Mouse (Mus musculus) forebrain, embryonic 15.5 days (tissue): ENCODE measurements around the gene Fgf12. TPM values are rescaled to one million over a fixed set of nuclear protein-coding genes. Genes with fewer than 3 reads are reported as not detected.

Experiments
- ATAC-seq: fragments of 200-750 bp; cut with Nextera tagmentation; replicated peaks from 2 replicates; pipeline ENCODE4 v1.8.0; 2017; ENCODE audit warnings: mild to moderate bottlenecking, moderate TSS enrichment, moderate library complexity
- H3K27ac ChIP-seq: fragments of 300-500 bp; sonication (generic); replicated peaks from 2 replicates; pipeline ENCODE4 v1.5.1; 2015; ENCODE audit warnings: mild to moderate bottlenecking, inconsistent platforms
- H3K27me3 ChIP-seq: fragments of 300-500 bp; sonication (generic); 2 replicates; pipeline ENCODE4 v1.6.1; 2015; ENCODE audit warnings: inconsistent platforms
- H3K36me3 ChIP-seq: fragments of 300-500 bp; sonication (generic); 2 replicates; pipeline ENCODE4 v1.6.1; 2015; ENCODE audit warnings: mild to moderate bottlenecking, inconsistent platforms
- H3K4me1 ChIP-seq: fragments of 300-500 bp; sonication (generic); 2 replicates; pipeline ENCODE4 v1.6.1; 2015; ENCODE audit warnings: inconsistent platforms
- H3K4me2 ChIP-seq: fragments of 300-500 bp; sonication (generic); replicated peaks from 2 replicates; pipeline ENCODE4 v1.6.1; 2015; ENCODE audit warnings: mild to moderate bottlenecking, inconsistent platforms
- H3K4me3 ChIP-seq: fragments of 300-500 bp; sonication (generic); 2 replicates; pipeline ENCODE4 v1.5.1; 2015; ENCODE audit warnings: mild to moderate bottlenecking, inconsistent platforms
- H3K9ac ChIP-seq: fragments of 300-500 bp; sonication (generic); replicated peaks from 2 replicates; pipeline ENCODE4 v1.6.1; 2015; ENCODE audit warnings: mild to moderate bottlenecking, inconsistent platforms
- H3K9me3 ChIP-seq: fragments of 300-500 bp; sonication (generic); 2 replicates; pipeline ENCODE4 v1.6.1; 2016; ENCODE audit warnings: inconsistent platforms
- WGBS: fragments of 180-500 bp; shearing (Covaris S2); methylation state at CpG from one replicate; pipeline ENCODE4 v1.1.7; 2015; ENCODE audit warnings: mixed read lengths; 5-methylcytosine and 5-hydroxymethylcytosine counted together
- polyA plus RNA-seq: library from polyadenylated mRNA; unstranded; fragments of >200 nt; fragmentation: Nextera tagmentation; extraction: Ambion mirVana; gene quantifications from 2 replicates; pipeline ENCODE4 v1.2.1, GENCODE M21; 2015

Gene Fgf12
- polyA plus RNA-seq, result 20.2 and 20.8 TPM in 2 replicates

- peak within 1 kb of the TSS; percentile 89 for H3K4me2 ChIP-seq
- H3K9ac ChIP-seq, result peak within 1 kb of the TSS; percentile 53
- H3K27ac ChIP-seq, result peak within 1 kb of the TSS; percentile 67
- no peaks in the 10 kb centered on the region for H3K27me3 ChIP-seq
- H3K4me3 ChIP-seq, result peak within 1 kb of the TSS; percentile 53
- WGBS, result under 1% methylated on average over 16 of the region's 16 CpGs
- no peaks in the 10 kb centered on the region for H3K36me3 ChIP-seq
- no peaks in the 10 kb centered on the region for H3K9me3 ChIP-seq
- H3K4me1 ChIP-seq, result peaks cover 13% of the 10 kb centered on the region
- peak; percentile 63 for ATAC-seq
Measured at GRCm38 (mm10) chr16:28752638-28753118, at the start of gene Fgf12. Gene Fgf12, minus strand, starts transcription at chr16:28753068.

GRCm38 (mm10) chr16:28793115-28793514 is 40.2 kb upstream of the Fgf12 start:
- Histone ChIP-seq H3K27ac (no peak overlapping the region), H3K27me3 (no peaks in the 10 kb centered on the region), H3K36me3 (no peaks in the 10 kb centered on the region), H3K9ac (no peak overlapping the region), H3K4me2 (no peak overlapping the region), H3K4me3 (no peak overlapping the region), H3K4me1 (no peaks in the 10 kb centered on the region), H3K9me3 (no peaks in the 10 kb centered on the region)
- ATAC-seq, result peak; percentile 64; the same call in 1 of the 2 replicates
- WGBS, result 4% methylated on average over 4 of the region's 4 CpGs

DNA sequence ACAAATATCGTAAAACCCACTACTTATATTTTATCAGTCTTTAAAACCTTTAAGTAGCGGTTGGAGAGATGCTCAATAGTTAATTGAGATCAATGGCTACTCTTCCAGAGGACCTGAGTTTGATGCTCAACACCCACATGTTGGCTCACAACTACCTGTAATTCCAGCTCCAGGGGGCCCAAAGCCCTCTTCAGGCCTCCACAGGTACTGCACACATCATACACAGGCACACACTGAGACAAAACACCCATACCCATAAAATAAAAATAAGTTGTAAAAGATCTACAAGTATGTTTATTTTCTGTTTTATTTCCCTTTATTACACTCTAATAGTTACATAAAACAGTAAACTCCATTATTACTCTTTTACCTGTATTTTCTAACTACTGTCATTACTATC is 17.4 kb upstream of the Fgf12 start:
- 97% methylated on average over 2 of the region's 2 CpGs for WGBS

DNA sequence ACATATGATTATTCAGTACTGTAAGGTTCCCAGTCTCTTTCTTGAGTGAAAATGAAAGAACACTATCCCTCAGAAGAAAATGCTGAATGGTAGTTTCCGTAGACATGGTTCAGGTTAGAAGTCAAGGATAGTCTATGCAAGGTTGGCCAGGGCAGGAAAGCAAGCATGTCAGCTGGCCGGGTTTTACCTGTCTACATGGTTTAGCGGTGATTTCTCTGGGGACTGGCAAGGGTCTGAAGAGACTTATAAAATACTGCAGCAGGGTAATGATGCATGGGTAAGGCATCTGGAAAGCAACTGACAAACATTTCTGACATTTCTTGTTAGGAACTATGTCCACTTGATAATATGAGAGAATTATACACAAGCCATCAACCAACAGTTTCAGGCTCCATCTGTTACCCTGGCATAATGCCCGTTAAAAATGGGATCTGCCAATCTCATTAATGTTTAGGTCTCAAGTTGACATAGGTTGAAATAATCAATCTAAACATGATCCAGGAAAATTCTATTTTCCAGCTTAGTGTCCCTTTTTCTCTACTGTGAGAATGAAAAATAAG is 8.6 kb upstream of the Fgf12 start:
- Histone ChIP-seq H3K27me3 (no peaks in the 10 kb centered on the region), H3K4me2 (no peak overlapping the region), H3K9ac (no peak overlapping the region), H3K4me3 (no peak overlapping the region), H3K9me3 (no peaks in the 10 kb centered on the region), H3K4me1 (no peaks in the 10 kb centered on the region), H3K27ac (no peak overlapping the region), H3K36me3 (no peaks in the 10 kb centered on the region)
- no peak for ATAC-seq
- 84% methylated on average over 4 of the region's 4 CpGs for whole genome bisulfite sequencing

More for the DNA sequence above, 17.4 kb upstream of the Fgf12 start:
- no peak overlapping the region for H3K9ac ChIP-seq
- H3K27me3 ChIP-seq, result no peaks in the 10 kb centered on the region
- ATAC-seq, result no peak
- no peaks in the 10 kb centered on the region for H3K9me3 ChIP-seq
- no peak overlapping the region for H3K4me2 ChIP-seq
- H3K27ac ChIP-seq, result no peak overlapping the region
- H3K4me3 ChIP-seq, result no peak overlapping the region
- no peaks in the 10 kb centered on the region for H3K4me1 ChIP-seq
- no peaks in the 10 kb centered on the region for H3K36me3 ChIP-seq

DNA sequence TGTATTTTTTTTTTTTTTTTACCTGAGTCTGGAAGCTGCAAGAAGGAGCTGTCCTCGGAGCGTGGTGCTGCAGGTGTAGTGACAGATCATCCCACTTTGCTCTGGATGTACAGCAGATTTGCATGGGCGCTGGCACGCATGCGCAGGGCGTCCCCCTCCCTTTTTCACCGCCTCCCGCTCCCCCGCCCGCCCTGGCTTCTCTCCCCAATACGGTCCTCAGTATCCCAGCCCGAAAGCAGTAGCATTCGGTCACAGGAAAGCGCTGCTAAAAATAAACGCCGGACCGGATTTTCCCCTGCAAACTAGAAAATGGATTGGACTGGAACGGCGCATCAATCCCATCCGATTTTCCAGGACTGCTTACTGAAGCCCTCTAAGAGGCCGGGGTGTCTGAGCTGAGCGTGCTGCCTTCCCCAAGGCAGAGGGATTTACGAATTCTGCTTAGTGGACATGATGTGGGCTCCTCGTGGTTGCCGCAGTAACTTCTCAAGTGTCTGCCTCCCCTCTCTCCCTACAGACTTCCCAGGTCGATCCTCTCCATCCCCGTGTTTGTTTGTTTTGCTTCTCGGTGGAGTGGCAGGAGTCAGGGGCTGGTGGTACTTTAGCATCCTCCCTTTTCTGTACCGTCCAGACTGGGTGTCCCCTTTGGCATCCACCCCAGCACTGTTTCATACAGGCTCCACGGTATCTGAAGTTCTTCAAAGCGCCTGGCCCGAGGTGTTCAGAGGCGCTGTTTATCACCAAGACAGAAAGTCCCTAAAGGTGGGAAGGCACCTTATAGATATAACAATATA is 453 bp upstream of the Fgf12 start:
- Histone ChIP-seq H3K27me3 (no peaks in the 10 kb centered on the region), H3K4me2 (peak overlapping the region; percentile 89), H3K27ac (peak overlapping the region; percentile 67), H3K36me3 (no peaks in the 10 kb centered on the region), H3K9ac (peak overlapping the region; percentile 53), H3K4me3 (peak overlapping the region; percentile 53), H3K9me3 (no peaks in the 10 kb centered on the region), H3K4me1 (peaks cover 13% of the 10 kb centered on the region)
- WGBS, result under 1% methylated on average over 33 of the region's 33 CpGs
- peak; percentile 98 for ATAC-seq

GRCm38 (mm10) chr16:28734461-28734860 is 18.4 kb downstream of the Fgf12 start:
- Histone ChIP-seq H3K9me3 (no peaks in the 10 kb centered on the region), H3K4me2 (no peak overlapping the region), H3K27ac (no peak overlapping the region), H3K4me3 (no peak overlapping the region), H3K4me1 (no peaks in the 10 kb centered on the region), H3K27me3 (no peaks in the 10 kb centered on the region), H3K36me3 (no peaks in the 10 kb centered on the region), H3K9ac (no peak overlapping the region)
- 71% methylated on average over 3 of the region's 3 CpGs for WGBS
- ATAC-seq, result no peak

GRCm38 (mm10) chr16:28726792-28727191 is 26.1 kb downstream of the Fgf12 start:
- H3K27me3 ChIP-seq, result no peaks in the 10 kb centered on the region
- no peak overlapping the region for H3K9ac ChIP-seq
- WGBS, result 91% methylated on average over 6 of the region's 6 CpGs
- no peaks in the 10 kb centered on the region for H3K9me3 ChIP-seq
- no peak overlapping the region for H3K4me2 ChIP-seq
- no peak for ATAC-seq
- H3K36me3 ChIP-seq, result no peaks in the 10 kb centered on the region
- H3K4me3 ChIP-seq, result no peak overlapping the region
- H3K27ac ChIP-seq, result no peak overlapping the region
- H3K4me1 ChIP-seq, result no peaks in the 10 kb centered on the region

DNA sequence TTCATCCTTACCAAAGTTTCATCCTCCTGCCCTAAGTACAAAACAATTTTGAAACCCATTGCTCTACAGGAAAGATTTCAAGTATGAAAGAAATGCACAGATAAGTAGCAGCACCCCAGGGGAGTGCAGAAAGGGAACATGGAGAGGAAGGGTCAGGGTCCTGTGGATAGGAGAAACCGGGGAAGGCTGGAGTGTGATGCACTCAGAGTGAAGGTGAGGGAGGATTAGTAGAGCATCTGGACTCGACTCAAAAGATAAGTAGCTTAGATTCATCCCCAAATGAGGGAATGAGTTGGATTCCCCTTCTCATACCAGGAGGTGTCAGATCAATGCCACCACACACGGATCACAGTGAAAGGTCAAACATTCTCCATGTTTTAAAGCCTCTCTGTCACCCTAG is 46.2 kb downstream of the Fgf12 start:
- H3K4me2 ChIP-seq, result no peak overlapping the region
- no peaks in the 10 kb centered on the region for H3K4me1 ChIP-seq
- H3K27me3 ChIP-seq, result no peaks in the 10 kb centered on the region
- H3K9ac ChIP-seq, result no peak overlapping the region
- WGBS, result 58% methylated on average over 3 of the region's 3 CpGs
- H3K27ac ChIP-seq, result no peak overlapping the region
- H3K36me3 ChIP-seq, result no peaks in the 10 kb centered on the region
- no peak for ATAC-seq
- no peaks in the 10 kb centered on the region for H3K9me3 ChIP-seq
- H3K4me3 ChIP-seq, result no peak overlapping the region

DNA sequence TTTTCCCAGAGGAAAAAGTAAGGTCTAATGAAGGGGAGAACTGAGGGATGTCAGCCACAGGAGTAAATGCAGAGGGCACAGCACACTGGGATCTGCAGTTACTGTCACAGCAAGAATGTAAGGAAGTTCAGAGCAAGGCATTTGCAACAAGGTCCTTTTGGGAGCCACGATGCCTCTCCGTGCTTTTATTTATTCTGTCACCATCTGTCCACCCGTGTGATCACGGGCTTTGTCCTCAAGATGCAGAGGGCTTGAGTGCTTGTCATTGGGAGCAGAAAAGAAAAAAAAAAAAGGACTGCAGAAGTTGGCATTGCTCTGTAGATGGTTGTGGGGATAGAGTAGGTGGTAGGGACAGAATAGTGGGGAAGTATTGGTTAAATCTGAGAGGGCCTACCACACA is 52.5 kb downstream of the Fgf12 start:
- H3K4me2 ChIP-seq, result no peak overlapping the region
- no peaks in the 10 kb centered on the region for H3K4me1 ChIP-seq
- no peak overlapping the region for H3K27ac ChIP-seq
- H3K36me3 ChIP-seq, result no peaks in the 10 kb centered on the region
- no peaks in the 10 kb centered on the region for H3K9me3 ChIP-seq
- H3K27me3 ChIP-seq, result no peaks in the 10 kb centered on the region
- 74% methylated on average over 4 of the region's 4 CpGs for WGBS
- H3K4me3 ChIP-seq, result no peak overlapping the region
- ATAC-seq, result no peak
- no peak overlapping the region for H3K9ac ChIP-seq

DNA sequence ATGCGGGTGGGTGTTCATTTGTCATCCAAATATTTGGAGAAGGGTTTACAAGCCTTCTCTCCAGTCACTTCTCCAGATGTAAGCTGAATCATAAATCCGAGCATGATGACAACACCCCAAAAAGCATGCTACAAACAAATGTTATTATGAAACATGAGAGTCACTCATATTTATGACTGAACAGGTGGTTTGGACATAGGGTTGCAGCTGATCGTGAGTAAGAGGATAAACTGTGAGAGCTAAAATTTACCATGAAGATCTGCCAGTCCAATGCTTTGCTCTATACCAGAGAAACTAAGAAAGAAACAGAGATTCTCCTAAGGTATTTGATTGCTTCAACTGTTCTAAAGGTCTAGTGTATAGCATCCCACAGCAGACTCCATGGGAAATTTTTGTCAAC is 56.0 kb downstream of the Fgf12 start:
- ATAC-seq, result no peak
- no peaks in the 10 kb centered on the region for H3K9me3 ChIP-seq
- no peaks in the 10 kb centered on the region for H3K36me3 ChIP-seq
- 0 out of 2 replicates have a peak, but pooled peaks cover 2% of the 10 kb centered on the region for H3K4me1 ChIP-seq
- no peak overlapping the region for H3K27ac ChIP-seq
- H3K27me3 ChIP-seq, result no peaks in the 10 kb centered on the region
- no peak overlapping the region for H3K4me3 ChIP-seq
- H3K4me2 ChIP-seq, result no peak overlapping the region
- WGBS, result 90% methylated on average over 3 of the region's 3 CpGs
- H3K9ac ChIP-seq, result no peak overlapping the region

DNA sequence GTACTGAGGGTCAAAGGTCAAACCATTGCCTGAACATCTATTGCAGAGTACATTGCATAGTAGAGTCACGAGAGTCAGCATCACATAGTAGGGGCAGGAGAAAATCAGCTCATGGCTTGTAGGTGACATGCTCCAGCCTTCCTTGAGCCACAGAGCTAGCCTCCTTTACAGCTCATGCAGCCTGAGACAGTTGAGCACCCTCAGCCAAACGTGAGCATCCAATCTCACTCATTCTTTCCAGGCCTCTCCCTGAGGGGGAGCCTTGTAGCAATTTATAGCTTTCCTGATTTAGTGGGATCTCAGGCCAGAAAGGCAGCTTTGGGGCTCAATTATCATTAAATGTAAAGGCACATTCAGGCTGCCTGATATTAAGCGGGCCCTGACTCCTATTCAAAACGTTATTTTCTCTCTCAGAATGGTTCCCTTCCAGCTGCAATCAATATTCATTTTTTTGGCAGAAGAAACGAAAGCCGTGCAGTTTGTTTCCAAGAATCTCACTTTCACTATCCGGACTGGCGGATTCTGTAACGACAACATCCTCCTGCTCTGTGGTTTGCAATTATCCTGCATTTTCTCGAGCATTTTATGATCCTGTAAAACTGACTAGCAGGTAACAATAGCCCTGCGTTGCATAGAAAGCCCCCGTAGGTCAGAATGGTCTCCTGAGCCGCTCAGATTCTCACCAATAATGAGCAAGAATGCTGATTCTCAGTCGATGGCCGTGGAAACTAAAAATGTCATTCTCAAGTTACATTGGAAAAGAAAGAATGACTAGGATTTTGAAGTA is 58.6 kb downstream of the Fgf12 start:
- H3K4me1 ChIP-seq, result 0 out of 2 replicates have a peak, but pooled peaks cover 2% of the 10 kb centered on the region
- WGBS, result 53% methylated on average over 15 of the region's 15 CpGs
- 0 out of 2 replicates have a peak overlapping the region, but pooled peaks have one; percentile 11 for H3K27ac ChIP-seq

DNA sequence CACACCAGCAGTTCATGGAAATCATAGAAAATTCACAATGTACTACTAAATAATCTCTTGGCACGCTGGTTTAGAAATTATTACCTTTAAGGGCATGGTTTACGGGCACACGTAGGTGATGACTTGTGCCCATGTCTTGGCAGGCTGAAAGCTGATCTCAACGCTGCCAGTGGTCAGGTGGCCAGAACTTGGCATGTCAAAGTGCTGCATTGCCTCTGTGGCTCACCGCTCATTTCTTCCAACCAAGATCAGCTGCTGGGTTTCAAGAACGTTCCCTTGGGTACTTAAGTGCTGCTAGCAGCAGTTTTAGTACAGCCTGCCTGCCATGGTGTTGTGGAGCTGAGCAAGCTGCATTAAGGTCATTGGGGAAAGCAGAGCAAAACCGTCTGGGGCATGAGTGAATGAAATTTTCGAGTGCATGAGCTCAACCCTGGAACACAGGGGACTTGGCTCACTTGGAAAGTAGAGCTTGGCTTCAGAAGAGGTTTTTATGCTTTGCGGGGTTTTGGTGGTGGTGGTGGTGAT is 63.9 kb downstream of the Fgf12 start:
- no peak overlapping the region for H3K4me3 ChIP-seq
- no peaks in the 10 kb centered on the region for H3K36me3 ChIP-seq
- no peak overlapping the region for H3K9ac ChIP-seq
- 91% methylated on average over 9 of the region's 9 CpGs for WGBS
- no peak for ATAC-seq
- no peaks in the 10 kb centered on the region for H3K27me3 ChIP-seq
- no peaks in the 10 kb centered on the region for H3K9me3 ChIP-seq
- no peaks in the 10 kb centered on the region for H3K4me1 ChIP-seq
- no peak overlapping the region for H3K27ac ChIP-seq
- H3K4me2 ChIP-seq, result no peak overlapping the region

More for the DNA sequence above, 58.6 kb downstream of the Fgf12 start:
- Histone ChIP-seq H3K9me3 (no peaks in the 10 kb centered on the region), H3K4me3 (no peak overlapping the region), H3K36me3 (no peaks in the 10 kb centered on the region), H3K4me2 (no peak overlapping the region), H3K9ac (no peak overlapping the region), H3K27me3 (no peaks in the 10 kb centered on the region)
- ATAC-seq, result no peak
